Mouse (Mus musculus): ENCODE measurements around the gene Osgepl1. TPM values are rescaled to one million over a fixed set of nuclear protein-coding genes. Genes with fewer than 3 reads are reported as not detected.

Osgepl1 gene
- total RNA-seq, 2 experiments from 2014 or later = 17.5 to 20.6 TPM

Other genes starting within 250 kb of the Osgepl1 start
- gene 1700019A02Rik, start 126.0 kb upstream of the Osgepl1 start, total RNA-seq (2021) = not detected
- 1 to 10 TPM; 6.1 to 7.3 TPM for gene Pms1, start 16.6 kb upstream of the Osgepl1 start, total RNA-seq (2021)
- gene Ormdl1, start 16.5 kb upstream of the Osgepl1 start, total RNA-seq (2021) = 10 to 100 TPM; 12.0 to 12.8 TPM
- gene Gm28778, start 16.5 kb upstream of the Osgepl1 start, total RNA-seq (2021) = not detected
- 1 to 10 TPM in 1 of 2 experiments, not detected in 1; 3.4 TPM for gene Asdurf, start 39.0 kb downstream of the Osgepl1 start, total RNA-seq (2021)
- not detected for gene Gm28551, start 39.0 kb downstream of the Osgepl1 start, total RNA-seq (2021)
- 10 to 100 TPM; 32.2 to 37.5 TPM for gene Asnsd1, start 39.1 kb downstream of the Osgepl1 start, total RNA-seq (2021)

All from adrenal gland, postnatal 10 days (tissue).